Mouse (Mus musculus): ENCODE measurements around the gene Tet1. TPM values are rescaled to one million over a fixed set of nuclear protein-coding genes. Genes with fewer than 3 reads are reported as not detected.

The Tet1 gene
- polyA plus RNA-seq, 1 experiment from 2014 or later, result 1.5 TPM

GRCm38 (mm10) chr10:62892549-62893232, 16.1 kb downstream of the Tet1 start:
- no peaks in the 10 kb centered on the region for H3K27me3 ChIP-seq
- TF ChIP-seq CTCF (IDR thresholded peaks at IDR 0.05), result no peak
- POLR2A ChIA-PET, result interaction anchor here (0.7 kb wide), 1 partner anchor 77 kb away, joined by 11 read pairs; no protein-coding TSS in a partner anchor
- DNase-seq (ENCODE audit: low read depth, low spot score), result no peak
- in situ Hi-C loops (cut with MboI; ENCODE audit: low pct_unique_long_range_greater_than_20kb), result no loop called here
- ATAC-seq, result no peak
- CTCF ChIA-PET, result no interaction called here

DNA sequence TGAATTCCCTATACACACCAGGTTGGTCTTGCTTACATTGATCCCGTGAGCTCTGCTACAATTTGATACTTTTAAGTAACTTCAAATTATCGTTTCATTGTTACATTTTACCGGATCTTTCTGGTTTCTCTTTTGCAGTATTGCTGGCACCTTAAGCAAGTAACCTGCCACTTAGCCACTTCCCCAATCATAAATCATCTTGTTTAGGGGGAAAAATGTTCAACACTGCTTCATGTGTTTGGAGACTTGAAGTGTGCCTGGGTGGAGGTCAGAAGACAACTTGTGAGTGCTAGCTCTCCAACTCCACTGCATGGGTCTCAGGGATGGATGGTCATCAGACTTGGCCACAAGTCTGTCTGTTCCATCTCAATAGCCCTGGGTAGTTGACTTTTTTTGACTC, 17.8 kb downstream of the Tet1 start:
- no peak for ATAC-seq

DNA sequence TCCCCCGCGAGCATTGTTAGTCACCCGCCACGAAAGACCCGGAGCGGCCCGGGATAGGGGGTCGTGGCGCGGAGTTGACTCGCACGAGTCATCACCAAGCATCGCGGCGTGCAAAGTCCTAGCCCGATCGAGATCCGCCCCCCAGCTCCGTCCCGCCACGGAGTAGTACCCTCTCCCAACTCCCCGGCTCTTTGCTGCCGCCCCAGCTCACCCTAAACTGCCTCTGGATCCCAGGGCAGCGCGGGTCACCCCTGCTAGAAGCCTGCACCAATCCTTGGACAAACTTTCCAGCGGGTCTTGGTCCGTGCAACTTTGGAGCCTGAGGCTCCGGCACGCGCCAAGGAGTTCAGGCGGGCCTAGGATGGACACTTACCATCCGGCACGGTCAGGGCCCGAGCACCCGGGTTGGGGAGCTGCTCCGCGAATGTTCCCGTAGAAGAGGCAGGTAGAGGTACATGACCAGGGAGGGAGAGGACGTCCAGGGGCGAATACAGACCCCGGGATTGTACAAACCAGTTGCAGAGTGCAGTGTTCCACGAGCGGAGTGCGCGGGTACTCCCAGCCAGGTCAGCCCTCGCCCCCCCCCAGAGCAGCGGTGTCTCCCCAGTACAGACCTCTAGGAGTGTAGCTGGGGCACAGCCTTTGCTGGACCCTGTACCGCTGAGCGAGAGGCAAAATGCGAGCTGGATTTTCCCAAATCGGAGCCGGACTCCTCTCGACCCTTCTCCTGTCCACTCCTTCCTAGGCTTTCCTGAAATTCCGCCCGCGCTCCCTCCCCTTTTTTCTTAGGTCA, 21.8 kb downstream of the Tet1 start:
- ChIA-PET POLR2A (interaction anchor here (0.5 to 1.7 kb wide), 3 partner anchors 22 to 162 kb away, joined by 3 to 5 read pairs (median 5); no protein-coding TSS in a partner anchor), CTCF (interaction anchor here (0.8 to 1.4 kb wide), 3 partner anchors 9 to 19 kb away, joined by 3 read pairs; no protein-coding TSS in a partner anchor)
- H3K27me3 ChIP-seq, result no peaks in the 10 kb centered on the region
- TF ChIP-seq CTCF (IDR thresholded peaks at IDR 0.05), result no peak
- no peak for DNase-seq (ENCODE audit: low read depth, low spot score)
- in situ Hi-C loops (cut with MboI; ENCODE audit: low pct_unique_long_range_greater_than_20kb), result no loop called here
- ATAC-seq, result peak; percentile 61

More for the DNA sequence above, 17.8 kb downstream of the Tet1 start:
- in situ Hi-C loops (cut with MboI; ENCODE audit: low pct_unique_long_range_greater_than_20kb), result no loop called here
- no peak for TF ChIP-seq CTCF (IDR thresholded peaks at IDR 0.05)
- ChIA-PET POLR2A (no interaction called here), CTCF (no interaction called here)
- no peaks in the 10 kb centered on the region for H3K27me3 ChIP-seq
- DNase-seq (ENCODE audit: low read depth, low spot score), result no peak

- no peak for TF ChIP-seq CTCF (IDR thresholded peaks at IDR 0.05)
- CTCF ChIA-PET, result no interaction called here
- peak; percentile 44 for ATAC-seq
- no peaks in the 10 kb centered on the region for H3K27me3 ChIP-seq
- in situ Hi-C loops (cut with MboI; ENCODE audit: low pct_unique_long_range_greater_than_20kb), result no loop called here
- POLR2A ChIA-PET, result interaction anchor here (0.8 to 1.7 kb wide), 2 partner anchors 22 to 31 kb away, joined by 3 to 5 read pairs; no protein-coding TSS in a partner anchor
- no peak for DNase-seq (ENCODE audit: low read depth, low spot score)
Observed at GRCm38 (mm10) chr10:62885969-62886798, 22.6 kb downstream of the Tet1 start.

- ATAC-seq (no peak), DNase-seq (ENCODE audit: low read depth, low spot score) (no peak)
- in situ Hi-C loops (cut with MboI; ENCODE audit: low pct_unique_long_range_greater_than_20kb), result no loop called here
- ChIA-PET POLR2A (interaction anchor here (1.7 kb wide), 1 partner anchor 30 kb away, joined by 5 read pairs; no protein-coding TSS in a partner anchor), CTCF (no interaction called here)
- H3K27me3 ChIP-seq, result no peaks in the 10 kb centered on the region
- no peak for TF ChIP-seq CTCF (IDR thresholded peaks at IDR 0.05)
Observed at GRCm38 (mm10) chr10:62885460-62885859, 23.3 kb downstream of the Tet1 start.

DNA sequence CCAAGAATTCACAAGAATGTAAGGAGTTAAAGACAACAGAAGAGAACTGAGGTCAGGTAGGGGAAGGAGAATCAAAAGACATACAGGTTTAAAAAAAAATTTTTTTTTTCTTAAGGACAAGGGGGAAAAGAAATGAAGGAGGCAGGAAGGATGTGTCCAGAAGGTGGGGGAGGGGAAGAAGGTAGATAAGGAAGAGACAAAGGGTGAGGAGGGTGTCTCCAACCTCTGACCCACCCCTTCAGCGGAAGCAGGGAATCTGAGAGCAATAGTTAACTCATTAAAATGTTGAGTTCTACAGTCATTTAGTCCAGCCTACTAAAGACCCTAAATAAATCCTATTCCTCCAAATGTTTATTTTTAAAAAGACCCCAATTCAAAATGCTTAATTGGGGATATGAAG, 24.3 kb downstream of the Tet1 start:
- DNase-seq (ENCODE audit: low read depth, low spot score) (no peak), ATAC-seq (no peak)
- POLR2A ChIA-PET, result no interaction called here
- TF ChIP-seq CTCF (IDR thresholded peaks at IDR 0.05), result no peak
- CTCF ChIA-PET, result no interaction called here
- in situ Hi-C loops (cut with MboI; ENCODE audit: low pct_unique_long_range_greater_than_20kb), result no loop called here
- H3K27me3 ChIP-seq, result no peaks in the 10 kb centered on the region

GRCm38 (mm10) chr10:62883933-62884372, 24.8 kb downstream of the Tet1 start:
- ChIA-PET POLR2A (no interaction called here), CTCF (interaction anchor here (3.5 kb wide), 1 partner anchor 11 kb away, joined by 14 read pairs; no protein-coding TSS in a partner anchor)
- DNase-seq (ENCODE audit: low read depth, low spot score) (no peak), ATAC-seq (no peak)
- H3K27me3 ChIP-seq, result no peaks in the 10 kb centered on the region
- TF ChIP-seq CTCF (IDR thresholded peaks at IDR 0.05), result no peak
- in situ Hi-C loops (cut with MboI; ENCODE audit: low pct_unique_long_range_greater_than_20kb), result no loop called here

- in situ Hi-C loops (cut with MboI; ENCODE audit: low pct_unique_long_range_greater_than_20kb), result no loop called here
- ATAC-seq, result no peak
- DNase-seq (ENCODE audit: low read depth, low spot score), result no peak
- no peaks in the 10 kb centered on the region for H3K27me3 ChIP-seq
- peak; percentile 69 for TF ChIP-seq CTCF (IDR thresholded peaks at IDR 0.05)
- CTCF ChIA-PET, result interaction anchor here (0.6 to 3.5 kb wide), 2 partner anchors 8 to 75 kb away, joined by 4 to 14 read pairs; no protein-coding TSS in a partner anchor
- POLR2A ChIA-PET, result no interaction called here
Observed at GRCm38 (mm10) chr10:62881211-62881610, 27.6 kb downstream of the Tet1 start.

GRCm38 (mm10) chr10:62878056-62878455, 30.7 kb downstream of the Tet1 start:
- in situ Hi-C loops (cut with MboI; ENCODE audit: low pct_unique_long_range_greater_than_20kb), result no loop called here
- no peaks in the 10 kb centered on the region for H3K27me3 ChIP-seq
- DNase-seq (ENCODE audit: low read depth, low spot score), result no peak
- CTCF ChIA-PET, result interaction anchor here (1.1 kb wide), 1 partner anchor 9 kb away, joined by 3 read pairs; no protein-coding TSS in a partner anchor
- no peak for TF ChIP-seq CTCF (IDR thresholded peaks at IDR 0.05)
- ATAC-seq, result no peak
- POLR2A ChIA-PET, result no interaction called here

- DNase-seq (ENCODE audit: low read depth, low spot score) (no peak), ATAC-seq (no peak)
- in situ Hi-C loops (cut with MboI; ENCODE audit: low pct_unique_long_range_greater_than_20kb), result no loop called here
- H3K27me3 ChIP-seq, result no peaks in the 10 kb centered on the region
- ChIA-PET CTCF (no interaction called here), POLR2A (interaction anchor here (0.6 kb wide), 1 partner anchor 110 kb away, joined by 5 read pairs; no protein-coding TSS in a partner anchor)
- TF ChIP-seq CTCF (IDR thresholded peaks at IDR 0.05), result no peak
Observed at GRCm38 (mm10) chr10:62875565-62875964, 33.2 kb downstream of the Tet1 start.
